Mouse (Mus musculus): ENCODE measurements around the gene Fads3. TPM values are rescaled to one million over a fixed set of nuclear protein-coding genes. Genes with fewer than 3 reads are reported as not detected.

Fads3 gene
- 0.38 and 0.97 TPM in 2 replicates for total RNA-seq (2014; fragmentation: Nextera tagmentation)
- 0.22 and 1.4 TPM in 2 replicates for total RNA-seq (2017)

DNA sequence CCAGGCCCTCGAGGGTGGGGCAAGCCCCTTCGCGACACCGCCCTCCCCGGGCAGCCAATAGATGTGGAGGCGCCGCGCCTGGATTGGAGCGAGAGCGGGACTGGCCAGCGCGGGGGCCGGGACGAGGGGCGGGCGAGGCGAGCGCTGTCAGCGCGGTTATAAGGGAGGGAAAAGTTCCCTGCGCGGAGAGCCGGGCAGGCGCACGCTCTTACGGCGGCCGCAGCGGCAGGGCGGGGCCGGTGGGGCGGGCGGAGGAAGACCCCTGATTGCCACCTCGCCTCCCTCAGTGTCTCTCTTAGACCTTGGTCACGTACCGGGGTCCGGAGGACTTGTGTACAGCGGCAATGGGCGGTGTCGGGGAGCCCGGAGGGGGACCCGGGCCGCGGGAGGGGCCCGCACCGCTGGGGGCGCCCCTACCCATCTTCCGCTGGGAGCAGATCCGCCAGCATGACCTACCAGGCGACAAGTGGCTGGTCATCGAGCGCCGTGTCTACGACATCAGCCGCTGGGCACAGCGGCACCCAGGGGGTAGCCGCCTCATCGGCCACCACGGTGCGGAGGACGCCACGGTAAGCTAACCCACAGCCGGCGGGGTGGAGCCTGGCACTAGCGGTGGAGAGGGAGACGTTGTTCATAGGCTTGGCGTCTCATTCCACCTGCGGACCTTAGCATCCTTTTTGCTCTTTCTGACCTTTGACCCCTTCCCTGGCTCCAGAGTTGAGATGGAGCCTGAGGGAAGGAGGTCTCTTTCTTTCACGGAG is at the start of gene Fads3:
Fads3 (plus strand) TSS at position 182 of the 761 bp plus-strand sequence.
- ATAC-seq (replicated peaks; ENCODE audit: poor library complexity, severe bottlenecking): peak; percentile 70

DNA sequence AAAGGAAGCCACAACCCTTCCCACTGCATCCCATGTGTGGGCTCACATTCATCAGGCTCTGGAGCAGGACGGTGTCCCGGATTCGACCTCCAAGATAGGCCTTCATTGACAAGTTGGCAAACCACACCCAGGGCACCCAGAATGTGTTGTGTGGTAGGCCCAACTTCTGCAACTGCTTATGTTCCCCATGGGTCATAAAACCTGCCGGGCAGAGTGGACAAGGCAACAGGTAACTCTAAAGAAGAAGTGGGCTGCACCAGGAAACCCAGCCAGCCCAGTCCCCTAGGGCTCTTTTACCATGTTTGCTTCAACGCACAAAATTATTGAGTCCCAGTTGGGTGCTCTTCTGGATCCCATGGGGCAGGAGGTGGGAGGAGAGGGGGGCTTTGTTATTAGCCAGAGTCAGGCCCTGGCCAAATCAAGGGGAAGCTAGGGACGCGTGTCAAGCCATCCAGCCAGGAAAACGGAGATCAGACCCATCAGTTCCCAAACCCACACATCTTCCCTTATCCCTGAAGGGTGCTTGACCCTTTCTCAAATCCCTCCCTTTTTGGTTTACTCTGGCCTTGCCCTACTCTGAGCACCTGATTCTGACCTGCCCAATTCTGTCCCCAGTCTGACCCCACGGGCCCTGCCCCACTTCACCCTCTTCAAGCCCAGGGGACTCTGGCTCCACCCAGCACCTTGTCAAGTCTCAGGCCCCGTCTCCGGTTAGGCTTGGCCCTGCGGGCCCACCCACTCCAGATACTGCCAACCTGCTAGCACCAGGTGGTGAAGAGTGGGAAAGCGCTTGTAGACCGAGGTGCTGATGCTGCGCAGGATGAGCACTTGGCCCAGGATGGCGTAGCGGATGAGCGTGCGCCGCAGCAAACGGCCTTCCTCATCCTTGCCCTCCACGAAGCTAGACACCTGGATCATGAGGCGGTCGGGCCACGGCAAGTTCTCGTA is 49.1 kb upstream of the Fads3 start:
- no peak for ATAC-seq (replicated peaks; ENCODE audit: poor library complexity, severe bottlenecking)

DNA sequence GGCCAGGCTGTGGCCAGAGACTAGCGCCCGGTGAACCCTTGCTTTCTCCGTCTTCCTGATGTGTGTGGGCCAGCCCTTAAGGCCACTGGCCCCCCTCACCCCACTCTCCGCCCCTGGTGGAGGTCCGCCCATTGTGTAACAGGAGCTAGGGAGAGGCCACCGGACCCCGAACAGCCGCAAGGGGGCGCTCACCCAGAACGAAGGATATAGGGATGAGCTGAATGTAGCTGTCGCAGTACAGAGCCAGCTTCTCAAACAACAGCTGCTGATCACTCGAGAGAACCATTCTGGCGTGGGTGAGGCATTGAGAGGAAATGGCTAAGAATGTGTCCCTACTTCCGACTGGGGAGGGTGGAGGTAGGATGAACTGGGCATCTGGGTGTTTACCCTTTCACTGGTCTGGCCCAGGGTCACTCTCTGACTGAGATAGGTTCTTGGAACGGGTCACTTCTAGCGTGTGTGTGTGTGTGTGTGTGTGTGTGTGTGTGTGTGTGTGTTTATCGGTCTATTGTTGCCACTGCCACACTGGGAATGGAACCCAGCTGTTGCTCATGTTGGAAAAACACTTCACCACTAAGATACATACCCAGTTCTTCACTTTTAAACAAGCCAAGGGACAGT is 48.2 kb upstream of the Fads3 start:
- ATAC-seq (replicated peaks; ENCODE audit: poor library complexity, severe bottlenecking): peak; percentile 84

DNA sequence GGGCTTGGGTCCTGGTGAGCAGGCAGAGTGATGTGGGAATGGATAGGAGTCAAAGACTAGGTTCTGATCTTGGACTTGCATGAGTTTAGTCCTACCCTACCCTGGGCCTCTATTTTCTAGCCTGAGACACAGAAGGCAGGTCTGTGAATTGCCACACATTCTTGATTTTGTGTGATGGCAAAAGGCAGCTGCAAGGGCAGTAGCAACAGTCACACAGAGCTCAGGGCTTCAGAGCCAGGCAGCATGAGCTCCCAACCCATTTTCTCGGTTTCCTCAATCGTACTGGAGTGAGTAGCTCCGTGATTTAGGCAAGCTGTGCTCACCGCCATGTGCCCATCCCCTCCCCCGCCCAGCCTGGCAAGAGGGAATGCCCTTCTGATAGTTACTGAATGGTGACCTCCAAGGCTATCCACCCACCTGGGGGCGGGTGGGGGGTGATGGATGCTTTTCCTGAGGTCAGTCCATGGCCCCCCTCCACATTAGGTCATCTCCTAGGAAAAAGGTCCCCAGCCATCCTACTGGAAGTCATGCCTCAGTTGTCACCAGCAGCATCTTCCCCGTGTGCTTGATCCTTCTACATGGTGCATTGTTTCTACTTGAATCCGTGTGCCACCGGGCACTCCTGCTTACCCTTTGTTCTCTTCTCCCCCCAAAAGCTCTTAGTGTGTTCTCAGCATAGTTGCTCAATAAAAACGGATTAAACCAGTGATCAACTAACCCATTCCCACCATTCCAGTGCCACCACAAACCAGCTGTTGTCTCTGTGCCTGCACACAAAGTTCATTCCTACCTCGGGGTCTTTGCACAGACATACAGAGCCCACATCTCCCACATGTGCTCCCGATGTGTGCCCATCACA is 43.9 kb upstream of the Fads3 start:
- ATAC-seq (replicated peaks; ENCODE audit: poor library complexity, severe bottlenecking): no peak

DNA sequence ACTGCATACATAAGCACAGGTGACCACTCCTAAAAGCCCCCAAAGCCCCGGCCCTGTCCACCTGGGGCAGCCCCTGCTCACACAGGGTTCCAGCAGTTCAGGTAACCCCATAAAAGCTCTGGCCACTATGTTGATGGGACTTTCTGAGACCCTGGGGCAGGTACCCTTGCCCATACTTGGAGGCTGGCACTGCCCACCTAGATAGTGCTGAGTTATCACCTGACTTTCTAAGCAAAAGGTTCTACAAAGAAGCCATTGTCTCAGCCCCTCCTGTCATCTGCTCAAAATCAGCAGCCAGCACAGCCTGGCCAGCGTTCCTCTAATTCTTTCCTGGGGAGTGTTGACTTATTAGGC is 43.3 kb upstream of the Fads3 start:
- ATAC-seq (replicated peaks; ENCODE audit: poor library complexity, severe bottlenecking): no peak

DNA sequence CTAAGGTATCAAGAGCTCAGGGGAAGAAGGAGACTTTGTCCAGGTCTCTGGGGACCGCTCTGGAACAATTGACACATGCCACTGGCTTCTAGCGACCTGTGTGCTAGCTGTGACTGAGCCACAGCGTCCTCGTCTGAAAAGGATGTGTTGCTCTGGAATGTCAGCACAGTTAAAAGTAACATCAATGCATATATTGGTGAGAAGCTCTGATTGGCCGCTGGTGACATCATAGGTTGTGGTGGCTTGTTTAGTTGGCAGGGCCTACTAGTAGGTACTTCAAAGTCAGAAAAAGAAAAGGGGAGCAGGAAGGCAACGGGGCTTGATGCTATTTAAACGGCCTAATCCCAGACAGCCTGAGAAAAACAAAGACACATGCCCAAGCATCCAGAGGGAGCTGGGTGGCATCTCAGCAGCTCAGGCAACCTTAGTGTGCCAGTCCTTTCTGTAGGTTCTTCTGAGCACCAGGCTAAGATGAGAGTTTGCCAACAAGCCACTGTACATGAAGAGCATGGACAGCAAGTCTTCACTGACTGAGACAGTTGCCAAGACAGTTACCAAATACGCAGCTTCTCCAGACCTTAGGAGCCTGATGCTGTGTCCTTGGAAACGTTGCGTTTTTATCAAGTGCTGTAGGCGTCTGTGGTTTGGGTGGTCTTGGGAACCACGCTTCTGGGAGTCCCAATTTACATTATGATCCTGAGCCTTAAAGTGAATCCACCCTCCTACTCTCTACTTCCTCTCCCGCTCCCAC is 42.5 kb upstream of the Fads3 start:
- no peak for ATAC-seq (replicated peaks; ENCODE audit: poor library complexity, severe bottlenecking)

DNA sequence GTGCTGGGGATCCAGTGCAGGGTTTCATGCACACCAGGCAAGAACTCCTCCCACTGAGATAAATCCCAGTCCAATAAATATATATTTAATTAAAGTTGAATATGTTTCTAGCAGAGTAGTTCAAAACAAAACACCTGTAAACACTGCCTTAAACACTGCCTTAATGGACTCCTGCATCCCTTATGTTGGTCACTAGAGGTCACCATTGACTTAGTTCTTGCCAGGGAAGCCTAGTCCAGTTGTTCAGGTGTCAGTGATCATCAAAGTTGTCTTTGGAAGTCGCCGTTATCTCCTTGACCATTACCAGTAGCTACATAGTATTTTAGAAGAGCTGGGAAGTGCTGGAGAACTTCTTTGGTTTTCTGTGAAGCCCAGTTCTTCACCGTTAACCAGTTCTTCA is 41.0 kb upstream of the Fads3 start:
- ATAC-seq (replicated peaks; ENCODE audit: poor library complexity, severe bottlenecking): peak; percentile 77

DNA sequence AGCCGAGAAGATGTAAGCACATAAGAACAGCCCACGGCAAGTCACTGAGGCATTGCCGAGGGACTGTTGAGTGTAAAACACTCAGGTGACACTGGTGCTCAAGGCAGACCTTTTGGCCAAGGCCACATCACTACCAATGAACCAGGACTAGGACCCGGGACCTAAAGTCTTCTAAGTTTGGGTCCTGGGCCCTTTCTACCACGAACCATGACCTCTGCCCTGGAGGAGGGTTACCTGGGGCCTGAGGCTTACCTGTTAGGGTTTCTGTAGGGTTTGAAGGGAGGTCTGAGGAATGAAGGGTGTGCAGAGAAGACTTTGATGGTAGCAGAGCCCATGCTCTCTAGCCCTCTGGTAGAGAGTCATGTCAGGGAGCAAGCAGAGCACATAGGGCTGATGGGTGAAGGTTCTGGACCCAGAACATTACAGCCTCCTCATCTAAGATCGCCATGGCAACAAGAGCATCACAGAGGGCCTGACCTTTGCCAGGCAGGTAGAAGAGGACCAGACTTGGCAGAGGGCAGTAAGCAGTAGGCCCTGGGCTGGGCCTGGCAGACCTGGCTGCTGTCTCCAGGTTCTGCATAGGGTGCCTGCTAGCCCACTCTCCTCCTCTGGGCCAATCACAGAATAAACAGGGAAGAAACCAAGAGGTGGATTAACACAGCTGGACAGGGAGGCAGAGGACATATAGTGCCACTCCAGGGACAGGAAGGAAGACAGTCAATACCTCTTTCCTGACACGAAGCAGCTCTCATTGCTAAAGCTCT is 40.0 kb upstream of the Fads3 start, which contains the start of the genes Best1 and Rab3il1:
Best1 (minus strand) TSS at position 428 of the 764 bp plus-strand sequence.
Rab3il1 (plus strand) TSS at position 464 of the 764 bp plus-strand sequence.
- no peak for ATAC-seq (replicated peaks; ENCODE audit: poor library complexity, severe bottlenecking)

DNA sequence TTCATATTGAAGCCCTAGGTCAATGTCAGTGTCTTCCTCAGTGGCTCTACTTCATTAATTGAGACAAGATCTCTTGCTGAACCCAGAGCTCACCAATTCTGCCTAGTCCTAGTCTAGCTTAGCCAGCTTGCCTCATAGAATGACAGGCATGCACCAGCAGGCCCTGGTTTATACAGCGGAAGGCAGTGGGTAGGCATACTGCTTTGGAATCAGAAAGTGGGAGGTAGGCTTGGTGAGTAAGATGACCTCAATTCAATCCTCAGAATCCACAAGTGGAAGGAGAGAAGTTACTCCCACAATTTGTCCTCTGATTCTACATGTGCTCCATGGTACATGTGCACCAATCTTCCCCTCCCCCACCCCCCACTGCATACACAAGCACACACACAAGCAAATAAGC is 37.7 kb upstream of the Fads3 start:
- ATAC-seq (replicated peaks; ENCODE audit: poor library complexity, severe bottlenecking): no peak

DNA sequence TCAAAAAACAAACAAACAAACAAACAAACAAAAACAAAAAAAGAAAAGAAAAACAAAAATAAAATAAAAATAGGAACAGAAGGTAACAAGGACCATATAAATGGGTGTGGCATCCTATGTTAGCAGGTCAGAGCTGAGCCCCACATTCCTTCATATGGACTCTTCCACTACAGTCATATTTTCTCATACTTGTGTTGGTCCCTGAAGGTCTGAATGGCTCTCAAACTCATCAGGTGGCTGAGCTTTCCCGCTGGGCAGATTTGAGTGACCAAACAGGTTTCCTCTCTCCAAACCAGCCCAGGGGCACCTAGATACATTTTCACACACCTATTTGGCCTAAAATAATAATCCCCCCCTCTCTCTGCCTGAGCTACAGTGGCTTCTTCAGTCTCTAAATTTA is 30.0 kb upstream of the Fads3 start:
- no peak for ATAC-seq (replicated peaks; ENCODE audit: poor library complexity, severe bottlenecking)

DNA sequence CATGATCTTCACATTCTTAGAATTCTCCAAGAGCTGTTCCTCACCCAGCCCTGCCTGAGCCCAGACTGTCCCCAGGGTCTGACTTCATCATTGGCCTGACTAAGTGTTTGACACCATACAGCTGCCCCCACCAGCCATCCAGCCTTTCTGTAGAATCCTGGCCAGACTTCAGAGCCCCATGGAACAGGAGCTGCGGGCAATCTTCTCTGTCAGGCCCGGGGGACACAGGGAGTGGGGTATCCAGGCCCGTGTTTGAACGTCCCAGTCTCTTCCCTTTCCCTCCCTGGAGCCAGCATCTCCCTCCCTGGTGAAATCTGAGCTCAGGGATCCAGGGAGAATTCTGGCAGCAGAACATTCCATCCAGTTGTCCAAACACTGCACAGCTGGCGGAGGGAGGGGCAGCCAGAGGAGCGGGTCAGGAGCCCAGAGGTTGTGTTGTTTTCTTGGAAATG is 28.5 kb upstream of the Fads3 start:
- ATAC-seq (replicated peaks; ENCODE audit: poor library complexity, severe bottlenecking): no peak

DNA sequence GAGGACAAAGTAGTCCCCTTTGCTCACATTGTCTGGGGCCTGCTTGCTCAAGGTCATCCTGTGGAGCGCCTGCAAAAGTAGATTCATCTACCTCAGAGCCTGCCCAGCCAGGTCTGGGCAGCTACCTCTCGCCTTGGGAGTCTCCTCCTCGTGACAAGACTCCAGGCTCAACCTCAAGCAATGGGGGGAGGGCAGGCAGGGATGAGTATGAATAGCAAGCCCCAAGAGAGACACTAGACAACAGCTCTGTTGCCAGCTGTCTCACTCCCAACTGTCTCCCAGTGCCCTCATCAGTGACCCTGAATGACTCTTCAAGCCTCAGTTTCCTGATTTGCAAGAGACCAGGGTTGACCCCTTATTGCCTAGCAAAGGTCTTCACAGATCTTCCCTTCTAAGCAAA is 28.0 kb upstream of the Fads3 start:
- no peak for ATAC-seq (replicated peaks; ENCODE audit: poor library complexity, severe bottlenecking)

DNA sequence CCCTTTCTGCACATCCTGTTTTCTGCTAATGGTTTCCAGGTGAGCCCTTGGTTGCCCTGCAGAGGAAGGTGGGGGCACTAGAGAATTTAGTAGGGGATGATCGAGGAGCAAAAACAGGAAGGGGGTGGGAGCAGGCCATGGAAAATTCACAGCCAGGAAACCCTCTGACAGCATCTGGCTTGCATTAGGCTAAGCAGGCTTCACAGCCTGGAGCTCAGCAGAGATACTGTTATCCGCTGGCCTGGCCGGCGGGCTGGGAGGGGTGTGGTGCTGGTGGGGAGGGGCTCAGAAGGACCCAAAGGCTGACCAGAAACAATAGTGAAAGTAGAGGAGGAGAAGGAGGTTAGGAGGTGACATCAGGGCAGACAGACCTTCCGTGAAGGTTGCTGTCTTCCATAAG is 27.5 kb upstream of the Fads3 start:
- no peak for ATAC-seq (replicated peaks; ENCODE audit: poor library complexity, severe bottlenecking)

DNA sequence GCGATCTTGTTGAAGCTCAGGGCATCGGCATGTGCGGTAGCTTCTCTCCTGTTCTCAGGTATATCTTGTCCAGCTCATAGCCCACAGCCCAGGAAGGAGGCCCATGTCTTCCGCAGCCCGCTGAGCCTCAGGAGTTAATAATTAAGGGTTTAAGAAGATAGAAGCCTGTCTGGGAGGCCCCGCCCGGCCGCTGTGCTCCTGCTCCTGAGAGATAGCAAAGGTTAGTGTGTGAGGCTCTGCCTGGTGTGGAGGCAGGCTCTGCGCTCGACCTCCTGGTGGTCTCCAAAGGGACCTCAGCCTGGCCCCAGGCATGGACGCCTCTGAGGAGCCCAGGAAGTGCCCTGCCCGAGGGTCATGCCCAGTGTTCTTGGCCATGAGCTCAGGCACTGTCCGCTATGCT is 26.5 kb upstream of the Fads3 start:
- ATAC-seq (replicated peaks; ENCODE audit: poor library complexity, severe bottlenecking): no peak

DNA sequence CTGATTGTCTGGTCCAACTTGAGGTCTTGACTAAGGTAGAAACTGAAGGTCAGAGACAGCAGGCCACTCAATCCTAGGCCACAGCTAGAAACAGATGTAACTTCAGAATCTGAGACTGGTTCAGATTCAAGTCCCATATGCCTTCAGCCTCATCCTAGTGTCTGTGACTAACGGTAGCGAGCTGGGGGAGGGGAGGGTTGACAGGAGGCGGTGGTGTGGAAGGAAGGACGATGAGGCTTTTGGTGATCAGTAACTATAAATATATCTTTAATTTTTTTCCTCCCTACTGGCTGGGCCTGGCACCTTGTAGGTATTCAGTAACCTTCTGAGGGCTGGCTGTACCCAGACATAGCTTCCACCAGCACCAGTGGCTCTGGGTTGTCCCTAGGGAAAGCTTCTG is 25.9 kb upstream of the Fads3 start:
- ATAC-seq (replicated peaks; ENCODE audit: poor library complexity, severe bottlenecking): no peak

DNA sequence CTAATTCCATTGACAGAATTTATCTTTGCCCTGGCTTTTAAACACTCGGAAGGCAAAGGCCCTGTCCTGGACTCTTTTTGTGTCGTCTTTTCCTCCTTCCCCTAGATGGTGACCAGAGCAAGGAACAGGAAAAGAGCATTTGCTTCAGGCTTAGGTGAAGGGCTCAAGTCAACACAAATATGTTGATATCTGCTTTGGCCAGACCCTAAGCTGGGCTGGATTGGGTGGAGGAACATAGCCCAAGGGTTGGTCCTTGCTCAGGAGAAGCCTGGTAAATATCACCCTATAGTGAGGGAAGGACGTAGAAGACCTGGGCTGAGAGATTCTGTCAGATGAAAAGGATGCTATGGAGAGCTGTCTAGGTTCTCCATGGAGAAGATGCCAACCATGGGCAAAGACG is 25.2 kb upstream of the Fads3 start:
- ATAC-seq (replicated peaks; ENCODE audit: poor library complexity, severe bottlenecking): no peak

DNA sequence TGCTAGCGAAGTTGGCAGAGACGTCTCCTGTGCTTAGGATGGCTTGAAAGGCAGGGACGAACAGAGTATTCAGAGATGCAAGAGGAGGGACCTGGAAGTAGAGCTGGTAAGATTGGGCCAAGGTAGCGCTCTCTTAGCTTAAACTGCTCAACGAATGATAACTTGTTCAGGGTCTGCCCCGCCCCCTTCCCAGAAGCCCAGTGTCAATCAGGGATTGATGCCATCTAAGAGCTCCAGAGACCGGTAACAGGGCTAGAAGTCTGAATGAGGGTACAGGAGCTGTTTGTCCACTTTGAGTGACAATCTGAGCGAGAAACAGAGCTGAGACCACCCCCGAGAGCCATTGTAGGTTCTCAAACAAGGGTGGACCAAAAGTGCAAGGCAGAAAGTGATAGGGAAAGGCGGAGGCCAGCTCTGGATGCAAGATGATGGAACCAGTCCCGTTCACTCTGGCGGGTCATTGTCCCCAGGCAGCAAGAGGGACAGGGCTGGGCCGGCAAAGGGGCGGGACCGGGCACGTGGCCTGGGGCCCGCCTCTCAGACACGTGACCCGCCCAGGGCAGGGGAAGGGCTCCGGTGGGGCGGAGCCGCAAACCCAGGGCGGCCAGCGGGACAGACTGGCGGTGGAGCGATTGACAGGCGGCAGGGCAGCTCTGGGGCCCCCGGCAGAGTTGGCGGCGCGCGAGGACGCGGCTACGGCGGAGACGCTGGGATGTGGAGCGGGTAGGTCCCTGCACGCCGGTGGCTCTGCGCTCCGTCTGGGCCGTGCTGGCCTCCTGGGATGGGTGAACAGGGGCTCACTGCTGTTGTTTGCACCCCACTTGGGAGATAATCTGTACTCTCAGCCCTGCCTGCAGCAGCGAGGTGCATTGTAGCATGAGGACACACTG is 23.5 kb upstream of the Fads3 start:
- peak; percentile 82 for ATAC-seq (replicated peaks; ENCODE audit: poor library complexity, severe bottlenecking)

DNA sequence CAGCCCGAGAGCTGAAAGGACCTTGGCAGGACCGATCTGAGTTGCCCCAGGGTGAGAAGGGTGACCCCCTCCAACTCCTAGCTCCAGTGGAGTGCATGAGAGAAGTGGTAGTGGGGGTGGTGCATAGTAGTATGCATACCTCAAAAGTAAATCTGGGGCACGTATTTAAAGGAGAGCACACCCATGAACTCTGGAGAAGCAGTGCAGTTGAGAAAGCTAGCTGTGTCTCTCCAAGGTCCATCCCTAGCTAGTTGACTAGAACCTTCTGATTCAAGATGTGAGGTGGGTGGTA is 22.9 kb upstream of the Fads3 start:
- no peak for ATAC-seq (replicated peaks; ENCODE audit: poor library complexity, severe bottlenecking)

Data from granulocyte monocyte progenitor cell, adult 5-6 weeks (primary cell).